Mouse (Mus musculus) lung, postnatal 14 days (tissue): Measurements from ENCODE around the gene Mctp2.
"Not testable (repeated sequence)": the region's sequence is repeated elsewhere in the genome, so short reads cannot be mapped to it uniquely, and the experiment has no call there.

ENCODE experiments used
- DNase-seq: peaks from one replicate; pipeline ENCODE4 v3.0.0; 2021

Mctp2 gene

GRCm38 (mm10) chr7:72269994-72270393 lies 36.4 kb downstream of the Mctp2 start:
- no peak for DNase-seq

- DNase-seq, result no peak
Measured at GRCm38 (mm10) chr7:72260766-72261655, 45.4 kb downstream of the Mctp2 start.

- DNase-seq, result no peak
Measured at GRCm38 (mm10) chr7:72259045-72259444, 47.4 kb downstream of the Mctp2 start.

- not testable (repeated sequence) for DNase-seq
Measured at GRCm38 (mm10) chr7:72250326-72250725, 56.1 kb downstream of the Mctp2 start.

GRCm38 (mm10) chr7:72241269-72241668 lies 65.1 kb downstream of the Mctp2 start:
- DNase-seq, result no peak

GRCm38 (mm10) chr7:72239782-72240493 lies 66.5 kb downstream of the Mctp2 start:
- DNase-seq, result peak; percentile 55

GRCm38 (mm10) chr7:72238575-72238974 lies 67.8 kb downstream of the Mctp2 start:
- DNase-seq, result peak; percentile 78

GRCm38 (mm10) chr7:72234433-72234998 lies 71.9 kb downstream of the Mctp2 start:
- no peak for DNase-seq

GRCm38 (mm10) chr7:72231182-72231877 lies 75.1 kb downstream of the Mctp2 start:
- DNase-seq, result no peak

- no peak for DNase-seq
Measured at GRCm38 (mm10) chr7:72229925-72230324, 76.5 kb downstream of the Mctp2 start.

GRCm38 (mm10) chr7:72223558-72223957 lies 82.8 kb downstream of the Mctp2 start:
- DNase-seq, result no peak

GRCm38 (mm10) chr7:72222532-72222931 lies 83.9 kb downstream of the Mctp2 start:
- DNase-seq, result no peak

- DNase-seq, result no peak
Measured at GRCm38 (mm10) chr7:72218048-72218447, 88.4 kb downstream of the Mctp2 start.

GRCm38 (mm10) chr7:72215563-72216215 lies 90.7 kb downstream of the Mctp2 start:
- no peak for DNase-seq

- DNase-seq, result no peak
Measured at GRCm38 (mm10) chr7:72210201-72210600, 96.2 kb downstream of the Mctp2 start.

GRCm38 (mm10) chr7:72209296-72209695 lies 97.1 kb downstream of the Mctp2 start:
- no peak for DNase-seq

- no peak for DNase-seq
Measured at GRCm38 (mm10) chr7:72206841-72207240, 99.6 kb downstream of the Mctp2 start.

GRCm38 (mm10) chr7:72195709-72196108 lies 110.7 kb downstream of the Mctp2 start:
- DNase-seq, result no peak

- DNase-seq, result peak; percentile 5
Measured at GRCm38 (mm10) chr7:72193304-72193703, 113.1 kb downstream of the Mctp2 start.

GRCm38 (mm10) chr7:72181651-72182050 lies 124.8 kb downstream of the Mctp2 start:
- no peak for DNase-seq

- DNase-seq, result no peak
Measured at GRCm38 (mm10) chr7:72169320-72169719, 137.1 kb downstream of the Mctp2 start.
